Mouse (Mus musculus) forebrain, embryonic 16.5 days (tissue): Measurements from ENCODE around the gene Tmem44. TPM values are rescaled to one million over a fixed set of nuclear protein-coding genes. Genes with fewer than 3 reads are reported as not detected.

Source experiments
- ATAC-seq: fragments of 200-750 bp; cut with Nextera tagmentation; 2 replicates; pipeline ENCODE4 v1.8.0; 2017; ENCODE audit warnings: mild to moderate bottlenecking, moderate library complexity
- H3K27ac ChIP-seq: fragments of 300-500 bp; sonication (generic); 2 replicates; pipeline ENCODE4 v1.5.1; 2014; ENCODE audit warnings: low read length, control low read depth
- H3K27me3 ChIP-seq: fragments of 300-500 bp; sonication (generic); replicated peaks from 2 replicates; pipeline ENCODE4 v1.6.1; 2014; ENCODE audit warnings: low read length; ENCODE audit not compliant: control insufficient read depth, insufficient read depth
- H3K36me3 ChIP-seq: fragments of 300-500 bp; sonication (generic); 2 replicates; pipeline ENCODE4 v1.6.1; 2014; ENCODE audit not compliant: control insufficient read depth, insufficient read depth
- H3K4me1 ChIP-seq: fragments of 300-500 bp; sonication (generic); replicated peaks from 2 replicates; pipeline ENCODE4 v1.6.1; 2014; ENCODE audit warnings: low read length; ENCODE audit not compliant: control insufficient read depth, insufficient read depth
- H3K4me2 ChIP-seq: fragments of 300-500 bp; sonication (generic); 2 replicates; pipeline ENCODE4 v1.6.1; 2014; ENCODE audit warnings: mild to moderate bottlenecking, low read length, control low read depth
- H3K4me3 ChIP-seq: fragments of 300-500 bp; sonication (generic); replicated peaks from 2 replicates; pipeline ENCODE4 v1.5.1; 2014; ENCODE audit warnings: mild to moderate bottlenecking, low read length, control low read depth
- H3K9ac ChIP-seq: fragments of 300-500 bp; sonication (generic); replicated peaks from 2 replicates; pipeline ENCODE4 v1.6.1; 2014; ENCODE audit warnings: low read depth, low read length, control low read depth
- H3K9me3 ChIP-seq: fragments of 300-500 bp; sonication (generic); 2 replicates; pipeline ENCODE4 v1.6.1; 2016; ENCODE audit warnings: low read length; ENCODE audit not compliant: control insufficient read depth
- WGBS: fragments of 180-500 bp; shearing (Covaris S2); extraction: QIAGEN DNeasy Blood & Tissue Kit; methylation state at CpG from one replicate; pipeline ENCODE4 v1.1.7; 2014; 5-methylcytosine and 5-hydroxymethylcytosine counted together
- polyA plus RNA-seq: library from polyadenylated mRNA; unstranded; fragments of >200 nt; fragmentation: Nextera tagmentation; extraction: Ambion mirVana; gene quantifications from 2 replicates; pipeline ENCODE4 v1.2.1, GENCODE M21; 2015

Gene Tmem44
- polyA plus RNA-seq, 1 experiment from 2014 or later = 106 TPM

GRCm38 (mm10) chr16:30507120-30507519 is 43.5 kb downstream of the Tmem44 start:
- Histone ChIP-seq H3K9ac (no peak overlapping the region), H3K36me3 (no peaks in the 10 kb centered on the region), H3K4me3 (no peak overlapping the region), H3K4me2 (no peak overlapping the region), H3K27ac (no peak overlapping the region), H3K27me3 (no peaks in the 10 kb centered on the region), H3K9me3 (no peaks in the 10 kb centered on the region), H3K4me1 (peaks cover 16% of the 10 kb centered on the region)
- WGBS = 76% methylated on average over 10 of the region's 10 CpGs
- ATAC-seq = no peak

GRCm38 (mm10) chr16:30505311-30506031 is 45.2 kb downstream of the Tmem44 start:
- H3K4me3 ChIP-seq = no peak overlapping the region
- H3K9ac ChIP-seq = no peak overlapping the region
- H3K27me3 ChIP-seq = no peaks in the 10 kb centered on the region
- H3K4me2 ChIP-seq = no peak overlapping the region
- no peaks in the 10 kb centered on the region for H3K9me3 ChIP-seq
- H3K27ac ChIP-seq = no peak overlapping the region
- H3K4me1 ChIP-seq = peaks cover 6% of the 10 kb centered on the region
- no peaks in the 10 kb centered on the region for H3K36me3 ChIP-seq
- no peak for ATAC-seq
- WGBS = 77% methylated on average over 11 of the region's 11 CpGs

- H3K27ac ChIP-seq = no peak overlapping the region
- no peaks in the 10 kb centered on the region for H3K27me3 ChIP-seq
- WGBS = 77% methylated on average over 4 of the region's 4 CpGs
- no peak for ATAC-seq
- H3K4me1 ChIP-seq = peaks cover 1% of the 10 kb centered on the region; the same call in 1 of the 2 replicates
- no peak overlapping the region for H3K4me2 ChIP-seq
- H3K36me3 ChIP-seq = no peaks in the 10 kb centered on the region
- H3K4me3 ChIP-seq = no peak overlapping the region
- H3K9ac ChIP-seq = no peak overlapping the region
- H3K9me3 ChIP-seq = no peaks in the 10 kb centered on the region
These were observed 45.8 kb downstream of the Tmem44 start for GRCm38 (mm10) chr16:30504856-30505255.

- no peaks in the 10 kb centered on the region for H3K9me3 ChIP-seq
- H3K27ac ChIP-seq = no peak overlapping the region
- H3K9ac ChIP-seq = no peak overlapping the region
- no peak overlapping the region for H3K4me3 ChIP-seq
- no peak overlapping the region for H3K4me2 ChIP-seq
- no peaks in the 10 kb centered on the region for H3K36me3 ChIP-seq
- 15% methylated on average over 15 of the region's 15 CpGs for WGBS
- H3K27me3 ChIP-seq = no peaks in the 10 kb centered on the region
- H3K4me1 ChIP-seq = no peaks in the 10 kb centered on the region
- ATAC-seq = no peak
These were observed 46.7 kb downstream of the Tmem44 start for GRCm38 (mm10) chr16:30503958-30504357.

GRCm38 (mm10) chr16:30502221-30502891 is 48.3 kb downstream of the Tmem44 start:
- no peak overlapping the region for H3K4me2 ChIP-seq
- H3K9ac ChIP-seq = no peak overlapping the region
- no peak for ATAC-seq
- 48% methylated on average over 25 of the region's 25 CpGs for WGBS
- no peaks in the 10 kb centered on the region for H3K27me3 ChIP-seq
- no peaks in the 10 kb centered on the region for H3K4me1 ChIP-seq
- no peak overlapping the region for H3K4me3 ChIP-seq
- H3K9me3 ChIP-seq = no peaks in the 10 kb centered on the region
- no peak overlapping the region for H3K27ac ChIP-seq
- no peaks in the 10 kb centered on the region for H3K36me3 ChIP-seq

- Histone ChIP-seq H3K9ac (no peak overlapping the region), H3K27me3 (no peaks in the 10 kb centered on the region), H3K9me3 (no peaks in the 10 kb centered on the region), H3K4me1 (no peaks in the 10 kb centered on the region), H3K4me2 (no peak overlapping the region), H3K27ac (no peak overlapping the region), H3K4me3 (no peak overlapping the region), H3K36me3 (no peaks in the 10 kb centered on the region)
- 67% methylated on average over 5 of the region's 5 CpGs for WGBS
- no peak for ATAC-seq
These were observed 49.0 kb downstream of the Tmem44 start for GRCm38 (mm10) chr16:30501621-30502020.

- H3K4me1 ChIP-seq = no peaks in the 10 kb centered on the region
- H3K9ac ChIP-seq = no peak overlapping the region
- whole genome bisulfite sequencing = 89% methylated on average over 7 of the region's 7 CpGs
- H3K4me3 ChIP-seq = no peak overlapping the region
- no peak for ATAC-seq
- H3K4me2 ChIP-seq = no peak overlapping the region
- H3K27me3 ChIP-seq = no peaks in the 10 kb centered on the region
- H3K9me3 ChIP-seq = no peaks in the 10 kb centered on the region
- no peaks in the 10 kb centered on the region for H3K36me3 ChIP-seq
- no peak overlapping the region for H3K27ac ChIP-seq
These were observed 50.4 kb downstream of the Tmem44 start for GRCm38 (mm10) chr16:30500223-30500622.

- Histone ChIP-seq H3K4me3 (no peak overlapping the region), H3K36me3 (no peaks in the 10 kb centered on the region), H3K27ac (no peak overlapping the region), H3K9ac (no peak overlapping the region), H3K4me1 (no peaks in the 10 kb centered on the region), H3K9me3 (no peaks in the 10 kb centered on the region), H3K27me3 (no peaks in the 10 kb centered on the region), H3K4me2 (no peak overlapping the region)
- 34% methylated on average over 16 of the region's 16 CpGs for WGBS
- ATAC-seq = no peak
These were observed 51.4 kb downstream of the Tmem44 start for GRCm38 (mm10) chr16:30499126-30499857.

- ATAC-seq = no peak
- no peaks in the 10 kb centered on the region for H3K9me3 ChIP-seq
- WGBS = 88% methylated on average over 5 of the region's 5 CpGs
- H3K4me2 ChIP-seq = no peak overlapping the region
- H3K4me3 ChIP-seq = no peak overlapping the region
- no peak overlapping the region for H3K9ac ChIP-seq
- H3K27ac ChIP-seq = no peak overlapping the region
- H3K27me3 ChIP-seq = no peaks in the 10 kb centered on the region
- H3K36me3 ChIP-seq = no peaks in the 10 kb centered on the region
- no peaks in the 10 kb centered on the region for H3K4me1 ChIP-seq
These were observed 53.3 kb downstream of the Tmem44 start for GRCm38 (mm10) chr16:30497307-30497706.
